Mouse (Mus musculus) midbrain, embryonic 16.5 days (tissue): Measurements from ENCODE around the gene Dpep2nb. TPM values are rescaled to one million over a fixed set of nuclear protein-coding genes. Genes with fewer than 3 reads are reported as not detected.
"Not testable (repeated sequence)": the region's sequence is repeated elsewhere in the genome, so short reads cannot be mapped to it uniquely, and the experiment has no call there.

Experiments used
- ATAC-seq: fragments of 200-750 bp; cut with Nextera tagmentation; 2 replicates; pipeline ENCODE4 v1.8.0; 2017; ENCODE audit warnings: moderate TSS enrichment
- H3K27ac ChIP-seq: fragments of 300-500 bp; sonication (generic); 2 replicates; pipeline ENCODE4 v1.5.1; 2014; ENCODE audit warnings: mild to moderate bottlenecking, low read length, mixed read lengths
- H3K27me3 ChIP-seq: fragments of 300-500 bp; sonication (generic); 2 replicates; pipeline ENCODE4 v1.6.1; 2014; ENCODE audit warnings: low read depth, low read length, mixed read lengths; ENCODE audit not compliant: control insufficient read depth, insufficient read depth
- H3K36me3 ChIP-seq: fragments of 300-500 bp; sonication (generic); 2 replicates; pipeline ENCODE4 v1.6.1; 2014; ENCODE audit warnings: mild to moderate bottlenecking, low read length, moderate library complexity, mixed read lengths; ENCODE audit not compliant: control insufficient read depth, insufficient read depth
- H3K4me1 ChIP-seq: fragments of 300-500 bp; sonication (generic); 2 replicates; pipeline ENCODE4 v1.6.1; 2014; ENCODE audit warnings: mild to moderate bottlenecking, low read length, mixed read lengths; ENCODE audit not compliant: control insufficient read depth, insufficient read depth
- H3K4me2 ChIP-seq: fragments of 300-500 bp; sonication (generic); 2 replicates; pipeline ENCODE4 v1.6.1; 2014; ENCODE audit warnings: mild to moderate bottlenecking, low read length, mixed read lengths
- H3K4me3 ChIP-seq: fragments of 300-500 bp; sonication (generic); 2 replicates; pipeline ENCODE4 v1.5.1; 2014; ENCODE audit warnings: low read depth, mild to moderate bottlenecking, low read length, moderate library complexity, mixed read lengths
- H3K9ac ChIP-seq: fragments of 300-500 bp; sonication (generic); 2 replicates; pipeline ENCODE4 v1.6.1; 2014; ENCODE audit warnings: low read depth, low read length, mixed read lengths
- H3K9me3 ChIP-seq: fragments of 300-500 bp; sonication (generic); replicated peaks from 2 replicates; pipeline ENCODE4 v1.6.1; 2014; ENCODE audit warnings: mild to moderate bottlenecking, low read length, mixed read lengths; ENCODE audit not compliant: control insufficient read depth, poor library complexity, severe bottlenecking
- WGBS: fragments of 180-500 bp; shearing (Covaris S2); extraction: QIAGEN DNeasy Blood & Tissue Kit; methylation state at CpG from one replicate; pipeline ENCODE4 v1.1.7; 2014; 5-methylcytosine and 5-hydroxymethylcytosine counted together
- polyA plus RNA-seq: library from polyadenylated mRNA; unstranded; fragments of >200 nt; fragmentation: Nextera tagmentation; extraction: Ambion mirVana; gene quantifications from 2 replicates; pipeline ENCODE4 v1.2.1, GENCODE M21; 2015

Gene Dpep2nb
- polyA plus RNA-seq, 1 experiment from 2014 or later, result 0.25 TPM

- no peak for ATAC-seq
- no peak overlapping the region for H3K9ac ChIP-seq
- no peak overlapping the region for H3K4me3 ChIP-seq
- no peaks in the 10 kb centered on the region for H3K36me3 ChIP-seq
- H3K4me2 ChIP-seq, result no peak overlapping the region
- H3K4me1 ChIP-seq, result no peaks in the 10 kb centered on the region
- H3K9me3 ChIP-seq, result no peaks in the 10 kb centered on the region
- WGBS, result 73% methylated on average over 7 of the region's 7 CpGs
- H3K27ac ChIP-seq, result no peak overlapping the region
- no peaks in the 10 kb centered on the region for H3K27me3 ChIP-seq
Measured at GRCm38 (mm10) chr8:105996359-105996758, 9.4 kb downstream of the Dpep2nb start.

GRCm38 (mm10) chr8:105993226-105993625, 12.5 kb downstream of the Dpep2nb start:
- Histone ChIP-seq H3K9me3 (no peaks in the 10 kb centered on the region), H3K36me3 (no peaks in the 10 kb centered on the region), H3K9ac (no peak overlapping the region), H3K27ac (no peak overlapping the region), H3K4me3 (no peak overlapping the region), H3K4me2 (no peak overlapping the region), H3K27me3 (no peaks in the 10 kb centered on the region), H3K4me1 (no peaks in the 10 kb centered on the region)
- WGBS, result 63% methylated on average over 4 of the region's 4 CpGs
- ATAC-seq, result no peak

GRCm38 (mm10) chr8:105992499-105992898, 13.3 kb downstream of the Dpep2nb start:
- no peaks in the 10 kb centered on the region for H3K4me1 ChIP-seq
- no peak overlapping the region for H3K4me3 ChIP-seq
- H3K36me3 ChIP-seq, result no peaks in the 10 kb centered on the region
- no peak overlapping the region for H3K9ac ChIP-seq
- ATAC-seq, result no peak
- no peaks in the 10 kb centered on the region for H3K9me3 ChIP-seq
- H3K4me2 ChIP-seq, result no peak overlapping the region
- 83% methylated on average over 4 of the region's 5 CpGs for WGBS
- H3K27me3 ChIP-seq, result no peaks in the 10 kb centered on the region
- no peak overlapping the region for H3K27ac ChIP-seq

GRCm38 (mm10) chr8:105991546-105991945, 14.2 kb downstream of the Dpep2nb start:
- no peak overlapping the region for H3K9ac ChIP-seq
- no peaks in the 10 kb centered on the region for H3K9me3 ChIP-seq
- 83% methylated on average over 2 of the region's 2 CpGs for WGBS
- H3K27ac ChIP-seq, result no peak overlapping the region
- H3K27me3 ChIP-seq, result no peaks in the 10 kb centered on the region
- no peak overlapping the region for H3K4me2 ChIP-seq
- no peak for ATAC-seq
- no peak overlapping the region for H3K4me3 ChIP-seq
- no peaks in the 10 kb centered on the region for H3K36me3 ChIP-seq
- no peaks in the 10 kb centered on the region for H3K4me1 ChIP-seq

GRCm38 (mm10) chr8:105990856-105991387, 14.9 kb downstream of the Dpep2nb start, which contains the start of gene Dus2:
Gene Dus2, plus strand, starts transcription at chr8:105991337.
- no peaks in the 10 kb centered on the region for H3K9me3 ChIP-seq
- H3K36me3 ChIP-seq, result no peaks in the 10 kb centered on the region
- no peak for ATAC-seq
- H3K4me1 ChIP-seq, result no peaks in the 10 kb centered on the region
- WGBS, result 12% methylated on average over 15 of the region's 15 CpGs
- no peaks in the 10 kb centered on the region for H3K27me3 ChIP-seq
- H3K27ac ChIP-seq, result no peak within 1 kb of the TSS
- H3K4me2 ChIP-seq, result no peak within 1 kb of the TSS
- H3K9ac ChIP-seq, result no peak within 1 kb of the TSS
- no peak within 1 kb of the TSS for H3K4me3 ChIP-seq

GRCm38 (mm10) chr8:105988546-105988945, 17.2 kb downstream of the Dpep2nb start:
- WGBS, result 92% methylated on average over 11 of the region's 11 CpGs
- Histone ChIP-seq H3K4me2 (no peak overlapping the region), H3K4me1 (no peaks in the 10 kb centered on the region), H3K4me3 (no peak overlapping the region), H3K27me3 (no peaks in the 10 kb centered on the region), H3K9me3 (no peaks in the 10 kb centered on the region), H3K36me3 (no peaks in the 10 kb centered on the region), H3K9ac (no peak overlapping the region), H3K27ac (no peak overlapping the region)
- no peak for ATAC-seq

- not testable (repeated sequence) for H3K4me3 ChIP-seq, H3K36me3 ChIP-seq, H3K27me3 ChIP-seq, H3K9ac ChIP-seq, H3K9me3 ChIP-seq, H3K27ac ChIP-seq, ATAC-seq, H3K4me1 ChIP-seq, H3K4me2 ChIP-seq
- 88% methylated on average over 10 of the region's 11 CpGs for WGBS
Measured at GRCm38 (mm10) chr8:105983406-105983805, 22.4 kb downstream of the Dpep2nb start.

GRCm38 (mm10) chr8:105981146-105981545, 24.6 kb downstream of the Dpep2nb start:
- WGBS, result 92% methylated on average over 1 of the region's 1 CpGs
- no peak overlapping the region for H3K4me3 ChIP-seq
- H3K27me3 ChIP-seq, result no peaks in the 10 kb centered on the region
- H3K9ac ChIP-seq, result no peak overlapping the region
- no peaks in the 10 kb centered on the region for H3K9me3 ChIP-seq
- H3K27ac ChIP-seq, result no peak overlapping the region
- no peaks in the 10 kb centered on the region for H3K4me1 ChIP-seq
- H3K4me2 ChIP-seq, result no peak overlapping the region
- ATAC-seq, result no peak
- H3K36me3 ChIP-seq, result no peaks in the 10 kb centered on the region

GRCm38 (mm10) chr8:105979325-105979724, 26.4 kb downstream of the Dpep2nb start, which contains the start of gene Dpep3:
Gene Dpep3, minus strand, starts transcription at chr8:105979429.
- Histone ChIP-seq H3K4me3 (no peak within 1 kb of the TSS), H3K4me2 (no peak within 1 kb of the TSS), H3K9me3 (no peaks in the 10 kb centered on the region), H3K27me3 (no peaks in the 10 kb centered on the region), H3K9ac (no peak within 1 kb of the TSS), H3K27ac (no peak within 1 kb of the TSS), H3K36me3 (no peaks in the 10 kb centered on the region), H3K4me1 (no peaks in the 10 kb centered on the region)
- no peak for ATAC-seq
- 92% methylated on average over 15 of the region's 15 CpGs for WGBS
